ENCODE assay signal across 16 mouse cellular contexts in the genomic region with DNA sequence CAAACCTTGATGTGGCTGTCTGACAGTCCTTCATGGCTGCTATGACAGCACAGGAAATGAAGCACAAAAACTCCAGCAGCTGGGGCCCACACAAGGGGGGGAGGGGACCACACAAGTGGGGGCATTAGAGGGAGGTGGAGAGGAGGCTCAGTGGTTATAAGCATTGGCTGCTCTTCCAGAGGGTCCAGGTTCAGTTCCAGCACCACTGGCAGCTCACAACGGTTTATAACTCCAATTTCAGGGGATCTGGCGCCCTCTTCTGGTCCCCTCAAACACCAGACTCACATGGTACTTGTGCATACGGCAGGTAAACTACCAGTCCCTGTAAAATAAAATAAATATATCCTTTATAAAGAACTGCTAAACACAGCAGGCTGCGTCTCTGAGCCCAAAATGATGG. TPM values are rescaled to one million over a fixed set of nuclear protein-coding genes. Genes with fewer than 3 reads are reported as not detected.
DNase-seq lines count a peak whose midpoint lies in the region; ATAC-seq lines count a peak whose summit lies in the region.
"Had no signal": no experiment of that assay in that cellular context is flagged by ENCODE, and none has a peak within 500 bp of the region (broad histone marks: within the 10 kb centered on the region; RNA-seq: fewer than 3 reads in every experiment).

No protein-coding gene starts in this region.

- peaks cover 42% of the 10 kb centered on the region for H3K4me1 ChIP-seq in liver, embryonic 12.5 days
- H3K4me1 ChIP-seq: embryonic facial prominence, embryonic 12.5 days had no signal

- H3K4me2 ChIP-seq in liver, embryonic 12.5 days: no peak overlapping the region
- H3K4me2 ChIP-seq: embryonic facial prominence, embryonic 12.5 days; forebrain, embryonic 12.5 days; liver, embryonic 13.5 days had no signal

- DNase-seq in liver (peak; percentile 51), ES-CJ7 (ENCODE audit: low read depth, low spot score) (peak; percentile 58)
- DNase-seq in CD4-positive helper T cell, adult 2 months (ENCODE audit: low read depth, low spot score): peak; percentile 35
- DNase-seq: adrenal gland, postnatal 25 days; cerebellum, adult 8-10 months; gastrocnemius, postnatal 25 days; heart, postnatal 10 days; kidney, adult 18-20 months; liver, embryonic 13.5 days; midbrain, embryonic 14.5 days had no signal

- no peak overlapping the region for H3K9ac ChIP-seq in liver, embryonic 12.5 days
- H3K9ac ChIP-seq: embryonic facial prominence, embryonic 12.5 days; forebrain, embryonic 12.5 days; liver, embryonic 13.5 days had no signal

- H3K4me3 ChIP-seq in liver, embryonic 12.5 days: no peak overlapping the region
- H3K4me3 ChIP-seq: embryonic facial prominence, embryonic 12.5 days; forebrain, embryonic 12.5 days; liver, embryonic 13.5 days had no signal

- H3K9me3 ChIP-seq in liver, embryonic 12.5 days (replicated peaks): peaks cover 5% of the 10 kb centered on the region; the same call in 1 of the 2 replicates
- H3K9me3 ChIP-seq: embryonic facial prominence, embryonic 12.5 days; forebrain, embryonic 12.5 days had no signal

- no peaks in the 10 kb centered on the region for H3K36me3 ChIP-seq in liver, embryonic 12.5 days
- H3K36me3 ChIP-seq: embryonic facial prominence, embryonic 12.5 days; forebrain, embryonic 12.5 days; liver, embryonic 13.5 days had no signal

- ATAC-seq in liver, embryonic 12.5 days: no peak
- peak; percentile 51; the same call in 1 of the 2 replicates for ATAC-seq in megakaryocyte progenitor cell, adult 5-6 weeks (replicated peaks; ENCODE audit: poor library complexity)
- no peak for ATAC-seq in megakaryocyte-erythroid progenitor cell, adult 5-6 weeks (replicated peaks; ENCODE audit: low FRiP score, low TSS enrichment, poor library complexity, severe bottlenecking)
- ATAC-seq in inflammation-experienced regulatory T-cells, adult 6 months: no peak

- H3K27ac ChIP-seq in liver, embryonic 12.5 days: no peak overlapping the region
- H3K27ac ChIP-seq: embryonic facial prominence, embryonic 12.5 days; forebrain, embryonic 12.5 days; liver, embryonic 13.5 days had no signal

- H3K27me3 ChIP-seq in liver, embryonic 12.5 days (replicated peaks): peaks cover 49% of the 10 kb centered on the region
- H3K27me3 ChIP-seq: embryonic facial prominence, embryonic 12.5 days had no signal

- WGBS in liver, embryonic 12.5 days (ENCODE audit: insufficient replicate concordance): 35% methylated on average over 4 of the region's 4 CpGs

RNA-seq across cellular contexts. Expression of gene Nup210, which starts 12.4 kb away (rescaled TPM):
- polyA plus RNA-seq in liver, embryonic 12.5 days (2016; fragmentation: Nextera tagmentation; extraction: Ambion mirVana): 54.0 and 55.6 TPM in 2 replicates
- total RNA-seq in megakaryocyte progenitor cell, adult 5-6 weeks (2015): 157 and 167 TPM in 2 replicates
- 173 and 176 TPM in 2 replicates for total RNA-seq in megakaryocyte progenitor cell, adult 5-6 weeks (2017)
- total RNA-seq in megakaryocyte-erythroid progenitor cell, adult 5-6 weeks (2014; fragmentation: Nextera tagmentation): 135 and 191 TPM in 2 replicates
- 76.4 and 185 TPM in 2 replicates for total RNA-seq in megakaryocyte-erythroid progenitor cell, adult 5-6 weeks (2017)
- 10 to 100 TPM; 51.5 to 81.0 (median 66.2) TPM for polyA plus RNA-seq in inflammation-experienced regulatory T-cells, adult 6 months (2017; shearing (Covaris generic))

RNA-seq across cellular contexts. Expression of gene Hdac11, which starts 27.5 kb away (rescaled TPM):
- 6.0 and 7.5 TPM in 2 replicates for polyA plus RNA-seq in liver, embryonic 12.5 days (2016; fragmentation: Nextera tagmentation; extraction: Ambion mirVana)
- total RNA-seq in megakaryocyte progenitor cell, adult 5-6 weeks (2015): 0.77 and 1.1 TPM in 2 replicates
- total RNA-seq in megakaryocyte progenitor cell, adult 5-6 weeks (2017): 1.2 and 1.4 TPM in 2 replicates
- 2.1 and 8.1 TPM in 2 replicates for total RNA-seq in megakaryocyte-erythroid progenitor cell, adult 5-6 weeks (2014; fragmentation: Nextera tagmentation)
- 0.99 and 1.0 TPM in 2 replicates for total RNA-seq in megakaryocyte-erythroid progenitor cell, adult 5-6 weeks (2017)
- 1 to 10 TPM in 2 of 3 experiments, under 1 TPM in 1; 0.80 to 1.5 (median 1.4) TPM for polyA plus RNA-seq in inflammation-experienced regulatory T-cells, adult 6 months (2017; shearing (Covaris generic))
